Mouse (Mus musculus): ENCODE results near the gene Cd300c. TPM values are rescaled to one million over a fixed set of nuclear protein-coding genes. Genes with fewer than 3 reads are reported as not detected.
"Not testable (repeated sequence)": the region's sequence is repeated elsewhere in the genome, so short reads cannot be mapped to it uniquely, and the experiment has no call there.

The Cd300c gene
- polyA plus RNA-seq (2016; fragmentation: Nextera tagmentation; extraction: Ambion mirVana) = not detected in 2 replicates

- WGBS (ENCODE audit: insufficient replicate concordance) = 55% methylated on average over 9 of the region's 9 CpGs
Observed at GRCm38 (mm10) chr11:114968752-114969207, at the start of gene Cd300c. TSS of gene Cd300c (minus strand) at chr11:114969157.

GRCm38 (mm10) chr11:115016093-115016492 lies 47.1 kb upstream of the Cd300c start, which contains the start of gene Cd300ld2:
TSS of gene Cd300ld2 (minus strand) at chr11:115016193.
- not testable (repeated sequence) for ATAC-seq
- WGBS (ENCODE audit: insufficient replicate concordance) = no CpG with 5 or more reads among the region's 7 CpGs

More at GRCm38 (mm10) chr11:114968752-114969207, at the start of gene Cd300c:
- H3K4me1 ChIP-seq = no peaks in the 10 kb centered on the region
- no peaks in the 10 kb centered on the region for H3K27me3 ChIP-seq (replicated peaks)
- no peak within 1 kb of the TSS for H3K4me3 ChIP-seq
- no peak for ATAC-seq
- H3K9ac ChIP-seq = no peak within 1 kb of the TSS
- H3K4me2 ChIP-seq = no peak within 1 kb of the TSS
- peaks cover 10% of the 10 kb centered on the region; the same call in 1 of the 2 replicates for H3K9me3 ChIP-seq (replicated peaks)
- H3K27ac ChIP-seq = no peak within 1 kb of the TSS
- H3K36me3 ChIP-seq = no peaks in the 10 kb centered on the region

GRCm38 (mm10) chr11:115004070-115004469 lies 35.1 kb upstream of the Cd300c start:
- Histone ChIP-seq H3K4me2 (no peak overlapping the region), H3K27ac (no peak overlapping the region), H3K4me1 (no peaks in the 10 kb centered on the region), H3K36me3 (no peaks in the 10 kb centered on the region), H3K4me3 (no peak overlapping the region), H3K9me3 (replicated peaks) (no peaks in the 10 kb centered on the region), H3K9ac (no peak overlapping the region), H3K27me3 (replicated peaks) (no peaks in the 10 kb centered on the region; the same call in 1 of the 2 replicates)
- ATAC-seq = no peak
- 28% methylated on average over 5 of the region's 5 CpGs for WGBS (ENCODE audit: insufficient replicate concordance)

More at GRCm38 (mm10) chr11:115016093-115016492, 47.1 kb upstream of the Cd300c start, which contains the start of gene Cd300ld2:
- not testable (repeated sequence) for H3K27ac ChIP-seq; H3K4me1 ChIP-seq; H3K36me3 ChIP-seq; H3K9me3 ChIP-seq (replicated peaks); H3K4me3 ChIP-seq; H3K9ac ChIP-seq; H3K27me3 ChIP-seq (replicated peaks); H3K4me2 ChIP-seq

- no peaks in the 10 kb centered on the region; the same call in 1 of the 2 replicates for H3K27me3 ChIP-seq (replicated peaks)
- 37% methylated on average over 7 of the region's 7 CpGs for WGBS (ENCODE audit: insufficient replicate concordance)
- H3K27ac ChIP-seq = no peak within 1 kb of the TSS
- no peak within 1 kb of the TSS for H3K4me2 ChIP-seq
- H3K9ac ChIP-seq = no peak within 1 kb of the TSS
- no peak for ATAC-seq
- H3K4me3 ChIP-seq = no peak within 1 kb of the TSS
- no peaks in the 10 kb centered on the region for H3K36me3 ChIP-seq
- no peaks in the 10 kb centered on the region for H3K9me3 ChIP-seq (replicated peaks)
- H3K4me1 ChIP-seq = no peaks in the 10 kb centered on the region
Observed at GRCm38 (mm10) chr11:115001474-115002040, 32.6 kb upstream of the Cd300c start, which contains the start of gene Cd300c2. TSS of gene Cd300c2 (minus strand) at chr11:115001880.

GRCm38 (mm10) chr11:114989793-114990192 lies 20.8 kb upstream of the Cd300c start, which contains the start of gene Cd300ld:
TSS of gene Cd300ld (minus strand) at chr11:114989922.
- 41% methylated on average over 4 of the region's 4 CpGs for WGBS (ENCODE audit: insufficient replicate concordance)

GRCm38 (mm10) chr11:114981866-114982265 lies 12.9 kb upstream of the Cd300c start:
- 58% methylated on average over 4 of the region's 4 CpGs for WGBS (ENCODE audit: insufficient replicate concordance)
- peaks cover 21% of the 10 kb centered on the region for H3K9me3 ChIP-seq (replicated peaks)
- H3K4me3 ChIP-seq = no peak overlapping the region
- H3K4me1 ChIP-seq = no peaks in the 10 kb centered on the region
- ATAC-seq = no peak
- H3K4me2 ChIP-seq = no peak overlapping the region
- no peak overlapping the region for H3K9ac ChIP-seq
- H3K36me3 ChIP-seq = no peaks in the 10 kb centered on the region
- H3K27ac ChIP-seq = no peak overlapping the region
- H3K27me3 ChIP-seq (replicated peaks) = no peaks in the 10 kb centered on the region

More at GRCm38 (mm10) chr11:114989793-114990192, 20.8 kb upstream of the Cd300c start, which contains the start of gene Cd300ld:
- H3K27ac ChIP-seq = no peak within 1 kb of the TSS
- H3K4me2 ChIP-seq = no peak within 1 kb of the TSS
- no peaks in the 10 kb centered on the region for H3K4me1 ChIP-seq
- H3K4me3 ChIP-seq = no peak within 1 kb of the TSS
- no peaks in the 10 kb centered on the region for H3K9me3 ChIP-seq (replicated peaks)
- no peaks in the 10 kb centered on the region for H3K36me3 ChIP-seq
- no peaks in the 10 kb centered on the region for H3K27me3 ChIP-seq (replicated peaks)
- no peak within 1 kb of the TSS for H3K9ac ChIP-seq
- no peak for ATAC-seq

GRCm38 (mm10) chr11:114972726-114973125 lies 3.8 kb upstream of the Cd300c start:
- no peak for ATAC-seq
- H3K27me3 ChIP-seq (replicated peaks) = no peaks in the 10 kb centered on the region

GRCm38 (mm10) chr11:114965182-114965828 lies 3.7 kb downstream of the Cd300c start:
- Histone ChIP-seq H3K9ac (no peak overlapping the region), H3K27me3 (replicated peaks) (no peaks in the 10 kb centered on the region), H3K9me3 (replicated peaks) (no peaks in the 10 kb centered on the region), H3K4me1 (peaks cover 11% of the 10 kb centered on the region), H3K4me2 (no peak overlapping the region), H3K27ac (no peak overlapping the region), H3K4me3 (no peak overlapping the region), H3K36me3 (no peaks in the 10 kb centered on the region)
- no peak for ATAC-seq
- 10% methylated on average over 3 of the region's 3 CpGs for WGBS (ENCODE audit: insufficient replicate concordance)

More at GRCm38 (mm10) chr11:114972726-114973125, 3.8 kb upstream of the Cd300c start:
- Histone ChIP-seq H3K9ac (no peak overlapping the region), H3K4me3 (no peak overlapping the region), H3K36me3 (no peaks in the 10 kb centered on the region), H3K4me1 (no peaks in the 10 kb centered on the region), H3K9me3 (replicated peaks) (peaks cover 19% of the 10 kb centered on the region), H3K4me2 (no peak overlapping the region), H3K27ac (no peak overlapping the region)
- WGBS (ENCODE audit: insufficient replicate concordance) = 80% methylated on average over 10 of the region's 10 CpGs

GRCm38 (mm10) chr11:114960369-114960768 lies 8.6 kb downstream of the Cd300c start:
- no peak overlapping the region for H3K4me3 ChIP-seq
- ATAC-seq = no peak
- H3K36me3 ChIP-seq = no peaks in the 10 kb centered on the region
- H3K4me2 ChIP-seq = no peak overlapping the region
- H3K27ac ChIP-seq = no peak overlapping the region
- no peaks in the 10 kb centered on the region for H3K27me3 ChIP-seq (replicated peaks)
- no peak overlapping the region for H3K9ac ChIP-seq
- no peaks in the 10 kb centered on the region for H3K9me3 ChIP-seq (replicated peaks)
- peaks cover 11% of the 10 kb centered on the region for H3K4me1 ChIP-seq
- 17% methylated on average over 1 of the region's 1 CpGs for WGBS (ENCODE audit: insufficient replicate concordance)

- no peak for ATAC-seq
- Histone ChIP-seq H3K9me3 (replicated peaks) (no peaks in the 10 kb centered on the region), H3K4me2 (no peak within 1 kb of the TSS), H3K36me3 (no peaks in the 10 kb centered on the region), H3K4me3 (no peak within 1 kb of the TSS), H3K27ac (no peak within 1 kb of the TSS), H3K4me1 (0 out of 2 replicates have a peak, but pooled peaks cover 7% of the 10 kb centered on the region), H3K27me3 (replicated peaks) (0 out of 2 replicates have a peak, but pooled peaks cover 4% of the 10 kb centered on the region), H3K9ac (no peak within 1 kb of the TSS)
- WGBS (ENCODE audit: insufficient replicate concordance) = 24% methylated on average over 6 of the region's 6 CpGs
Observed at GRCm38 (mm10) chr11:114934144-114934543, 34.8 kb downstream of the Cd300c start, which contains the start of gene Cd300lb. TSS of gene Cd300lb (minus strand) at chr11:114934386.

- no peak for ATAC-seq
- Histone ChIP-seq H3K27me3 (replicated peaks) (0 out of 2 replicates have a peak, but pooled peaks cover 4% of the 10 kb centered on the region), H3K4me1 (0 out of 2 replicates have a peak, but pooled peaks cover 7% of the 10 kb centered on the region), H3K9me3 (replicated peaks) (no peaks in the 10 kb centered on the region), H3K4me2 (no peak overlapping the region), H3K9ac (no peak overlapping the region), H3K36me3 (no peaks in the 10 kb centered on the region), H3K4me3 (no peak overlapping the region), H3K27ac (no peak overlapping the region)
- WGBS (ENCODE audit: insufficient replicate concordance) = 54% methylated on average over 4 of the region's 4 CpGs
Observed at GRCm38 (mm10) chr11:114933591-114933990, 35.4 kb downstream of the Cd300c start.

- Histone ChIP-seq H3K4me1 (0 out of 2 replicates have a peak, but pooled peaks cover 7% of the 10 kb centered on the region), H3K4me3 (no peak overlapping the region), H3K27me3 (replicated peaks) (0 out of 2 replicates have a peak, but pooled peaks cover 4% of the 10 kb centered on the region), H3K9ac (no peak overlapping the region), H3K27ac (no peak overlapping the region), H3K4me2 (no peak overlapping the region), H3K9me3 (replicated peaks) (no peaks in the 10 kb centered on the region), H3K36me3 (no peaks in the 10 kb centered on the region)
- WGBS (ENCODE audit: insufficient replicate concordance) = 51% methylated on average over 5 of the region's 5 CpGs
- ATAC-seq = no peak
Observed at GRCm38 (mm10) chr11:114931041-114931440, 37.9 kb downstream of the Cd300c start.

Data from liver, embryonic 12.5 days (tissue).